Mouse (Mus musculus): ENCODE data around the gene Isy1.

DNA sequence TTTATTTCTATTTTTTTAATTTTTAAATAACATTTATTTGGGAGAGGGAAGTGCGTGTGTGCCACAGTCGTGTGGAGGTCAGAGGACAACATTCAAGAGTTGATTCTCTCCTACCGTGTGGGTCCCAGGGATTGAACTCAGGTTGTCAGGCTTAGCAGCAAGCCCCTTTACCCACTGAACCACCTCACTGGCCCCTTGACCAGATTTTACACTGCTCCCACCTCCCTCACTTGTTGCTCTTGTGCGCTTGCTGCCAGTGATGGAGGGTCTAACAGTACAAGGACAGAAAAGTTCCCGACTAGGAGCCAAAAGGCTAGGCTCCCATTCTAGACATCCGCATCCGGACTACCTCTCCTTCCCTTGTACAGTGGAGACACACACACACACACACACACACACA lies 33.1 kb downstream of the Isy1 start:
- TF ChIP-seq ELF1 (IDR thresholded peaks at IDR 0.05; ENCODE audit: low read depth, low read length) (no peak), CTCF (conservative IDR thresholded peaks at IDR 0.05 in 1 of 2, IDR thresholded peaks at IDR 0.05 in 1 of 2; ENCODE audit: low read depth in 2 of 2, low read length in 2 of 2) (no peak), ZC3H11A (IDR thresholded peaks at IDR 0.05; ENCODE audit: low read depth, low read length) (no peak), USF1 (IDR thresholded peaks at IDR 0.05; ENCODE audit: low read depth, low read length) (no peak), E2F4 (IDR thresholded peaks at IDR 0.05; ENCODE audit: insufficient replicate concordance, low read depth, low read length) (no peak), POLR2A (IDR thresholded peaks at IDR 0.05; ENCODE audit: low read depth, low read length) (no peak), MAFK (IDR thresholded peaks at IDR 0.05; ENCODE audit: insufficient replicate concordance, low read length) (no peak), EP300 (IDR thresholded peaks at IDR 0.05; ENCODE audit: low read length) (no peak), ETS1 (conservative IDR thresholded peaks at IDR 0.05; ENCODE audit: low read depth, low read length) (no peak), NELFE (IDR thresholded peaks at IDR 0.05; ENCODE audit: low read depth, low read length) (no peak), SMC3 (IDR thresholded peaks at IDR 0.05; ENCODE audit: low read depth, low read length) (no peak), UBTF (IDR thresholded peaks at IDR 0.05; ENCODE audit: low read depth, low read length) (no peak), ZNF384 (IDR thresholded peaks at IDR 0.05; ENCODE audit: low read depth, low read length) (no peak), MAX (IDR thresholded peaks at IDR 0.05; ENCODE audit: low read length) (no peak)

Data from CH12.LX (cell line).